Mouse (Mus musculus): ENCODE data around the gene Dynlt1f.
"Not testable (repeated sequence)": the region's sequence is repeated elsewhere in the genome, so short reads cannot be mapped to it uniquely, and the experiment has no call there.

GRCm38 (mm10) chr17:6697224-6697775, 41.6 kb upstream of the Dynlt1f start:
- not testable (repeated sequence) for TF ChIP-seq CTCF, POLR2A (IDR thresholded peaks at IDR 0.05; ENCODE audit: insufficient read depth, low read depth, low read length)
